Mouse (Mus musculus): ENCODE measurements around the gene Uvrag. TPM values are rescaled to one million over a fixed set of nuclear protein-coding genes. Genes with fewer than 3 reads are reported as not detected.

Gene Uvrag
- polyA plus RNA-seq, 1 experiment from 2014 or later = 15.0 TPM

GRCm38 (mm10) chr7:98994137-98994536 is 146.8 kb downstream of the Uvrag start:
- H3K27ac ChIP-seq = no peak overlapping the region
- ATAC-seq (ENCODE audit: low FRiP score, low read depth) = no peak

GRCm38 (mm10) chr7:98993395-98993794 is 147.5 kb downstream of the Uvrag start:
- Histone ChIP-seq H3K4me3 (no peak overlapping the region), H3K9me3 (no peaks in the 10 kb centered on the region), H3K27ac (no peak overlapping the region), H3K9ac (no peak overlapping the region), H3K4me1 (no peaks in the 10 kb centered on the region), H3K4me2 (replicated peaks) (no peak overlapping the region), H3K27me3 (replicated peaks) (no peaks in the 10 kb centered on the region), H3K36me3 (no peaks in the 10 kb centered on the region)
- WGBS = 81% methylated on average over 4 of the region's 4 CpGs
- ATAC-seq (ENCODE audit: low FRiP score, low read depth) = no peak

More at GRCm38 (mm10) chr7:98994137-98994536, 146.8 kb downstream of the Uvrag start:
- H3K4me1 ChIP-seq = no peaks in the 10 kb centered on the region
- no peaks in the 10 kb centered on the region for H3K9me3 ChIP-seq
- WGBS = 77% methylated on average over 6 of the region's 6 CpGs
- H3K4me2 ChIP-seq (replicated peaks) = no peak overlapping the region
- H3K27me3 ChIP-seq (replicated peaks) = no peaks in the 10 kb centered on the region
- H3K9ac ChIP-seq = no peak overlapping the region
- H3K4me3 ChIP-seq = no peak overlapping the region
- H3K36me3 ChIP-seq = no peaks in the 10 kb centered on the region

GRCm38 (mm10) chr7:98991204-98991761 is 149.7 kb downstream of the Uvrag start:
- Histone ChIP-seq H3K36me3 (no peaks in the 10 kb centered on the region), H3K9me3 (no peaks in the 10 kb centered on the region), H3K4me3 (no peak overlapping the region), H3K4me2 (replicated peaks) (no peak overlapping the region), H3K27me3 (replicated peaks) (no peaks in the 10 kb centered on the region), H3K4me1 (no peaks in the 10 kb centered on the region), H3K9ac (no peak overlapping the region), H3K27ac (no peak overlapping the region)
- ATAC-seq (ENCODE audit: low FRiP score, low read depth) = no peak
- 90% methylated on average over 2 of the region's 2 CpGs for WGBS

- WGBS = 76% methylated on average over 1 of the region's 1 CpGs
- Histone ChIP-seq H3K9ac (no peak overlapping the region), H3K4me2 (replicated peaks) (no peak overlapping the region), H3K9me3 (no peaks in the 10 kb centered on the region), H3K36me3 (no peaks in the 10 kb centered on the region), H3K4me3 (no peak overlapping the region), H3K27me3 (replicated peaks) (no peaks in the 10 kb centered on the region), H3K4me1 (no peaks in the 10 kb centered on the region), H3K27ac (no peak overlapping the region)
- no peak for ATAC-seq (ENCODE audit: low FRiP score, low read depth)
Measured at GRCm38 (mm10) chr7:98990510-98990909, 150.4 kb downstream of the Uvrag start.

GRCm38 (mm10) chr7:98986962-98987441 is 153.9 kb downstream of the Uvrag start:
- no peaks in the 10 kb centered on the region for H3K9me3 ChIP-seq
- H3K4me3 ChIP-seq = no peak overlapping the region
- ATAC-seq (ENCODE audit: low FRiP score, low read depth) = no peak
- no peak overlapping the region for H3K4me2 ChIP-seq (replicated peaks)
- no peaks in the 10 kb centered on the region for H3K4me1 ChIP-seq
- no peak overlapping the region for H3K27ac ChIP-seq
- no peaks in the 10 kb centered on the region for H3K27me3 ChIP-seq (replicated peaks)
- H3K9ac ChIP-seq = no peak overlapping the region
- no peaks in the 10 kb centered on the region for H3K36me3 ChIP-seq
- 92% methylated on average over 14 of the region's 14 CpGs for WGBS

GRCm38 (mm10) chr7:98985935-98986334 is 155.0 kb downstream of the Uvrag start:
- H3K4me3 ChIP-seq = no peak overlapping the region
- no peaks in the 10 kb centered on the region for H3K36me3 ChIP-seq
- no peak overlapping the region for H3K9ac ChIP-seq
- no peaks in the 10 kb centered on the region for H3K9me3 ChIP-seq
- H3K4me1 ChIP-seq = no peaks in the 10 kb centered on the region
- no peaks in the 10 kb centered on the region for H3K27me3 ChIP-seq (replicated peaks)
- WGBS = 83% methylated on average over 2 of the region's 2 CpGs
- ATAC-seq (ENCODE audit: low FRiP score, low read depth) = no peak
- no peak overlapping the region for H3K27ac ChIP-seq
- H3K4me2 ChIP-seq (replicated peaks) = no peak overlapping the region

GRCm38 (mm10) chr7:98985489-98985888 is 155.5 kb downstream of the Uvrag start:
- Histone ChIP-seq H3K36me3 (no peaks in the 10 kb centered on the region), H3K4me3 (no peak overlapping the region), H3K9ac (no peak overlapping the region), H3K27ac (no peak overlapping the region), H3K27me3 (replicated peaks) (no peaks in the 10 kb centered on the region), H3K9me3 (no peaks in the 10 kb centered on the region), H3K4me1 (no peaks in the 10 kb centered on the region), H3K4me2 (replicated peaks) (no peak overlapping the region)
- WGBS = 83% methylated on average over 6 of the region's 6 CpGs
- no peak for ATAC-seq (ENCODE audit: low FRiP score, low read depth)

GRCm38 (mm10) chr7:98984319-98984718 is 156.6 kb downstream of the Uvrag start:
- no peak overlapping the region for H3K27ac ChIP-seq
- no peak overlapping the region for H3K4me3 ChIP-seq
- H3K9me3 ChIP-seq = no peaks in the 10 kb centered on the region
- H3K9ac ChIP-seq = no peak overlapping the region
- H3K4me1 ChIP-seq = no peaks in the 10 kb centered on the region
- no peaks in the 10 kb centered on the region for H3K36me3 ChIP-seq
- no peak for ATAC-seq (ENCODE audit: low FRiP score, low read depth)
- no peak overlapping the region for H3K4me2 ChIP-seq (replicated peaks)
- no peaks in the 10 kb centered on the region for H3K27me3 ChIP-seq (replicated peaks)
- WGBS = 55% methylated on average over 7 of the region's 7 CpGs

- Histone ChIP-seq H3K27ac (no peak overlapping the region), H3K9ac (no peak overlapping the region), H3K4me1 (no peaks in the 10 kb centered on the region), H3K4me2 (replicated peaks) (no peak overlapping the region), H3K36me3 (no peaks in the 10 kb centered on the region), H3K9me3 (no peaks in the 10 kb centered on the region), H3K4me3 (no peak overlapping the region), H3K27me3 (replicated peaks) (no peaks in the 10 kb centered on the region)
- 84% methylated on average over 12 of the region's 12 CpGs for WGBS
- ATAC-seq (ENCODE audit: low FRiP score, low read depth) = no peak
Measured at GRCm38 (mm10) chr7:98983058-98983457, 157.9 kb downstream of the Uvrag start.

GRCm38 (mm10) chr7:98981423-98981822 is 159.5 kb downstream of the Uvrag start:
- no peak overlapping the region for H3K4me3 ChIP-seq
- no peak overlapping the region for H3K9ac ChIP-seq
- no peaks in the 10 kb centered on the region for H3K9me3 ChIP-seq
- WGBS = 89% methylated on average over 6 of the region's 6 CpGs
- H3K4me2 ChIP-seq (replicated peaks) = no peak overlapping the region
- no peak overlapping the region for H3K27ac ChIP-seq
- no peaks in the 10 kb centered on the region for H3K36me3 ChIP-seq
- no peak for ATAC-seq (ENCODE audit: low FRiP score, low read depth)
- no peaks in the 10 kb centered on the region for H3K27me3 ChIP-seq (replicated peaks)
- no peaks in the 10 kb centered on the region for H3K4me1 ChIP-seq

GRCm38 (mm10) chr7:98976839-98977457 is 164.0 kb downstream of the Uvrag start:
- H3K36me3 ChIP-seq = no peaks in the 10 kb centered on the region
- H3K4me1 ChIP-seq = no peaks in the 10 kb centered on the region
- no peaks in the 10 kb centered on the region for H3K9me3 ChIP-seq
- no peak overlapping the region for H3K27ac ChIP-seq
- no peak overlapping the region for H3K9ac ChIP-seq
- no peaks in the 10 kb centered on the region for H3K27me3 ChIP-seq (replicated peaks)
- no peak overlapping the region for H3K4me3 ChIP-seq
- 76% methylated on average over 12 of the region's 12 CpGs for WGBS
- ATAC-seq (ENCODE audit: low FRiP score, low read depth) = no peak
- no peak overlapping the region for H3K4me2 ChIP-seq (replicated peaks)

- no peaks in the 10 kb centered on the region for H3K36me3 ChIP-seq
- no peaks in the 10 kb centered on the region for H3K9me3 ChIP-seq
- 54% methylated on average over 4 of the region's 4 CpGs for WGBS
- H3K4me1 ChIP-seq = no peaks in the 10 kb centered on the region
- no peak overlapping the region for H3K4me2 ChIP-seq (replicated peaks)
- H3K27me3 ChIP-seq (replicated peaks) = no peaks in the 10 kb centered on the region
- ATAC-seq (ENCODE audit: low FRiP score, low read depth) = no peak
- no peak overlapping the region for H3K27ac ChIP-seq
- no peak overlapping the region for H3K4me3 ChIP-seq
- H3K9ac ChIP-seq = no peak overlapping the region
Measured at GRCm38 (mm10) chr7:98974590-98974989, 166.4 kb downstream of the Uvrag start.

GRCm38 (mm10) chr7:98970721-98971120 is 170.2 kb downstream of the Uvrag start:
- no peak overlapping the region for H3K27ac ChIP-seq
- ATAC-seq (ENCODE audit: low FRiP score, low read depth) = no peak
- H3K4me1 ChIP-seq = peaks cover 8% of the 10 kb centered on the region
- no peak overlapping the region for H3K4me3 ChIP-seq
- no peak overlapping the region for H3K9ac ChIP-seq
- WGBS = 89% methylated on average over 5 of the region's 5 CpGs
- no peaks in the 10 kb centered on the region for H3K36me3 ChIP-seq
- H3K9me3 ChIP-seq = no peaks in the 10 kb centered on the region
- H3K4me2 ChIP-seq (replicated peaks) = no peak overlapping the region
- no peaks in the 10 kb centered on the region for H3K27me3 ChIP-seq (replicated peaks)

Measured in neural tube, embryonic 12.5 days (tissue).